Mouse (Mus musculus) liver, embryonic 14.5 days (tissue): Measurements from ENCODE around the gene Gm10643. TPM values are rescaled to one million over a fixed set of nuclear protein-coding genes. Genes with fewer than 3 reads are reported as not detected.

Experiments used
- ATAC-seq: fragments of 200-750 bp; cut with Nextera tagmentation; 2 replicates; pipeline ENCODE4 v1.8.0; 2017; ENCODE audit warnings: moderate number of reproducible peaks, mild to moderate bottlenecking, moderate library complexity; ENCODE audit not compliant: insufficient read depth
- DNase-seq, 3 experiments: peaks; one replicate each; pipeline ENCODE4 v3.0.0-alpha.2; 2012 to 2013; ENCODE audit warnings: low read depth in 3 of 3, low spot score in 3 of 3
- H3K27ac ChIP-seq: fragments of 300-500 bp; sonication (generic); 2 replicates; pipeline ENCODE4 v1.5.1; 2014; ENCODE audit warnings: moderate library complexity, mild to moderate bottlenecking, control low read depth, inconsistent platforms
- H3K27me3 ChIP-seq: fragments of 300-500 bp; sonication (generic); 2 replicates; pipeline ENCODE4 v1.6.1; 2014; ENCODE audit warnings: mild to moderate bottlenecking, low read length, moderate library complexity; ENCODE audit not compliant: control insufficient read depth, insufficient read depth
- H3K36me3 ChIP-seq: fragments of 300-500 bp; sonication (generic); replicated peaks from 2 replicates; pipeline ENCODE4 v1.6.1; 2014; ENCODE audit warnings: low read depth; ENCODE audit not compliant: control insufficient read depth, insufficient read depth
- H3K4me1 ChIP-seq, 2 experiments: fragments of 200-500 bp in 1 of 2; fragments of 300-500 bp in 1 of 2; sonication (generic) in 1 of 2; replicated peaks; 2 replicates each; pipeline ENCODE4 v1.6.1; 2012 to 2014; ENCODE audit warnings: antibody characterized with exemption in 1 of 2, inconsistent platforms in 1 of 2, low read length in 1 of 2; ENCODE audit not compliant: control insufficient read depth in 2 of 2, insufficient read depth in 2 of 2
- H3K4me2 ChIP-seq: fragments of 300-500 bp; sonication (generic); 2 replicates; pipeline ENCODE4 v1.6.1; 2014; ENCODE audit warnings: low read depth, mild to moderate bottlenecking, control low read depth, moderate library complexity
- H3K4me3 ChIP-seq, 2 experiments: fragments of 200-500 bp in 1 of 2; fragments of 300-500 bp in 1 of 2; sonication (generic) in 1 of 2; 2 replicates each; pipeline ENCODE4 v1.5.1; 2012 to 2014; ENCODE audit warnings: low read depth in 2 of 2, low read length in 2 of 2, mild to moderate bottlenecking in 2 of 2, control low read depth in 1 of 2, inconsistent platforms in 1 of 2, moderate library complexity in 1 of 2; ENCODE audit not compliant: insufficient read depth in 1 of 2
- H3K9ac ChIP-seq: fragments of 300-500 bp; sonication (generic); replicated peaks from 2 replicates; pipeline ENCODE4 v1.6.1; 2014; ENCODE audit warnings: mild to moderate bottlenecking, control low read depth, moderate library complexity
- H3K9me3 ChIP-seq: fragments of 300-500 bp; sonication (generic); 2 replicates; pipeline ENCODE4 v1.6.1; 2016; ENCODE audit warnings: low read length, mixed read lengths; ENCODE audit not compliant: control insufficient read depth
- CTCF ChIP-seq: IDR thresholded peaks from 2 replicates; pipeline ENCODE4 v1.5.1; 2016; ENCODE audit warnings: antibody characterized with exemption, low read depth, control low read depth
- EP300 ChIP-seq: IDR thresholded peaks from 2 replicates; pipeline ENCODE4 v1.6.1; 2016; ENCODE audit warnings: antibody characterized with exemption, low read depth
- WGBS: fragments of 180-500 bp; shearing (Covaris S2); extraction: QIAGEN DNeasy Blood & Tissue Kit; methylation state at CpG from one replicate; pipeline ENCODE4 v1.1.7; 2014; ENCODE audit not compliant: insufficient replicate concordance; 5-methylcytosine and 5-hydroxymethylcytosine counted together
- microRNA counts: library from miRNA; unstranded; fragments of <30 nt; microRNA quantifications from one replicate; lab custom pipeline; 2016
- microRNA-seq: library from miRNA; unstranded; fragments of <30 nt; microRNA quantifications from one replicate; pipeline ENCODE4, GENCODE M21; 2016
- polyA plus RNA-seq, 2 experiments: library from polyadenylated mRNA; depleted of rRNA in 1 of 2; stranded (reverse) in 1 of 2; unstranded in 1 of 2; fragments of >200 nt; fragmentation: Nextera tagmentation in 1 of 2; extraction: Ambion mirVana in 1 of 2; gene quantifications; 2 replicates each; pipeline versions ENCODE4 v1.2.1 to v1.2.3; 2012 to 2014

Gm10643 gene
- polyA plus RNA-seq, 2 experiments: 0.22 TPM; not detected in 1

DNA sequence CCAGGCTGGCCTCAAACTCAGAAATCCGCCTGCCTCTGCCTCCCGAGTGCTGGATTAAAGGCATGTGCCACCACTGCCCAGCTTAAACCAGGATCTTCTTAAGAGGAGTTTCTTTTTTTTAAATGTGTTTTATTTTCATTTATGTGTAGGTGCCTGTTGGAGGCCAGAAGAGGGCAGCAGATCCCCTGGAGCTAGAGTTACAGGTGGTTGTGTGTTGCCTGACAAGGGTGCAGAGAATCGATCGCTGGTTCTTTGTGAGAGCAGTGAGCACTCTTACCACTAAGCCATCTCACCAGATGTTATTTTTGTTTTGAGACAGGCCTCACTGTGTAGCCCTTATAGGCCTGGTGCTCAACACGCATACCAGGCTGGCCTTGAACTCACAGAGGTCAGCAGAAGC lies 49.1 kb downstream of the Gm10643 start:
- no peak for DNase-seq
- H3K27me3 ChIP-seq: peaks cover 34% of the 10 kb centered on the region
- no peaks in the 10 kb centered on the region for H3K36me3 ChIP-seq
- no peak overlapping the region for H3K4me3 ChIP-seq
- no peak for ATAC-seq
- WGBS: 77% methylated on average over 5 of the region's 5 CpGs
- H3K9ac ChIP-seq: no peak overlapping the region
- no peaks in the 10 kb centered on the region; the same call in 1 of the 2 replicates for H3K9me3 ChIP-seq
- no peak overlapping the region for H3K27ac ChIP-seq
- TF ChIP-seq EP300 (no peak), CTCF (peak; percentile 27)
- H3K4me2 ChIP-seq: no peak overlapping the region
- no peaks in the 10 kb centered on the region for H3K4me1 ChIP-seq

MicroRNAs within 50 kb of the gene (microRNA counts, 519-probe panel; counts per million panel counts)
- microRNA mmu-miR-709 (lab: Ali Mortazavi, UCI): 5,941 counts per million, percentile 44 among the panel's probes with 10 or more counts

Small RNAs within 50 kb of the gene (microRNA-seq; reads per million reads assigned to microRNA genes)
- gene Mir709: not detected

Other genes starting within 250 kb of the Gm10643 start
- gene Adgrl1, start 165.0 kb downstream of the Gm10643 start, polyA plus RNA-seq (2012; rRNA removed): 4.5 and 6.1 TPM in 2 replicates
- gene Adgrl1, start 165.0 kb downstream of the Gm10643 start, polyA plus RNA-seq (2014; fragmentation: Nextera tagmentation; extraction: Ambion mirVana): 1.2 and 1.7 TPM in 2 replicates
- gene Gm10644, start 109.9 kb downstream of the Gm10643 start, polyA plus RNA-seq (2012; rRNA removed): 0.30 and 0.31 TPM in 2 replicates
- gene Gm10644, start 109.9 kb downstream of the Gm10643 start, polyA plus RNA-seq (2014; fragmentation: Nextera tagmentation; extraction: Ambion mirVana): 0.09 and 0.30 TPM in 2 replicates
- gene Asf1b, start 109.6 kb downstream of the Gm10643 start, polyA plus RNA-seq (2012; rRNA removed): 92.7 and 98.5 TPM in 2 replicates
- gene Asf1b, start 109.6 kb downstream of the Gm10643 start, polyA plus RNA-seq (2014; fragmentation: Nextera tagmentation; extraction: Ambion mirVana): 130 and 138 TPM in 2 replicates
- gene Prkaca, start 92.1 kb downstream of the Gm10643 start, polyA plus RNA-seq (2012; rRNA removed): 19.9 and 24.8 TPM in 2 replicates
- gene Prkaca, start 92.1 kb downstream of the Gm10643 start, polyA plus RNA-seq (2014; fragmentation: Nextera tagmentation; extraction: Ambion mirVana): 30.6 and 34.0 TPM in 2 replicates
- gene Samd1, start 67.5 kb downstream of the Gm10643 start, polyA plus RNA-seq (2012; rRNA removed): 32.5 and 34.5 TPM in 2 replicates
- gene Samd1, start 67.5 kb downstream of the Gm10643 start, polyA plus RNA-seq (2014; fragmentation: Nextera tagmentation; extraction: Ambion mirVana): 9.1 and 9.3 TPM in 2 replicates
- 0.41 and 0.65 TPM in 2 replicates for gene 1700067K01Rik, start 63.6 kb downstream of the Gm10643 start, polyA plus RNA-seq (2012; rRNA removed)
- gene 1700067K01Rik, start 63.6 kb downstream of the Gm10643 start, polyA plus RNA-seq (2014; fragmentation: Nextera tagmentation; extraction: Ambion mirVana): 0.41 and 0.49 TPM in 2 replicates
- not detected in 2 replicates for gene 2210011C24Rik, start 53.0 kb downstream of the Gm10643 start, polyA plus RNA-seq (2012; rRNA removed)
- not detected in 2 replicates for gene 2210011C24Rik, start 53.0 kb downstream of the Gm10643 start, polyA plus RNA-seq (2014; fragmentation: Nextera tagmentation; extraction: Ambion mirVana)
- 0.11 and 0.19 TPM in 2 replicates for gene Palm3, start 43.7 kb downstream of the Gm10643 start, polyA plus RNA-seq (2012; rRNA removed)
- 0.09 TPM in 1 of 2 replicates, not detected in the other for gene Palm3, start 43.7 kb downstream of the Gm10643 start, polyA plus RNA-seq (2014; fragmentation: Nextera tagmentation; extraction: Ambion mirVana)
- 0.56 and 0.70 TPM in 2 replicates for gene Il27ra, start 22.5 kb downstream of the Gm10643 start, polyA plus RNA-seq (2012; rRNA removed)
- 0.32 and 0.45 TPM in 2 replicates for gene Il27ra, start 22.5 kb downstream of the Gm10643 start, polyA plus RNA-seq (2014; fragmentation: Nextera tagmentation; extraction: Ambion mirVana)
- not detected in 2 replicates for gene Rln3, start 20.1 kb downstream of the Gm10643 start, polyA plus RNA-seq (2012; rRNA removed)
- gene Rln3, start 20.1 kb downstream of the Gm10643 start, polyA plus RNA-seq (2014; fragmentation: Nextera tagmentation; extraction: Ambion mirVana): not detected in 2 replicates
- gene Rfx1, start 1.7 kb upstream of the Gm10643 start, polyA plus RNA-seq (2012; rRNA removed): 4.6 and 5.0 TPM in 2 replicates
- 1.5 and 2.6 TPM in 2 replicates for gene Rfx1, start 1.7 kb upstream of the Gm10643 start, polyA plus RNA-seq (2014; fragmentation: Nextera tagmentation; extraction: Ambion mirVana)
- gene Dcaf15, start 39.6 kb upstream of the Gm10643 start, polyA plus RNA-seq (2012; rRNA removed): 16.8 and 17.1 TPM in 2 replicates
- gene Dcaf15, start 39.6 kb upstream of the Gm10643 start, polyA plus RNA-seq (2014; fragmentation: Nextera tagmentation; extraction: Ambion mirVana): 2.5 and 3.2 TPM in 2 replicates
- 0.03 and 0.04 TPM in 2 replicates for gene Podnl1, start 60.9 kb upstream of the Gm10643 start, polyA plus RNA-seq (2012; rRNA removed)
- not detected in 2 replicates for gene Podnl1, start 60.9 kb upstream of the Gm10643 start, polyA plus RNA-seq (2014; fragmentation: Nextera tagmentation; extraction: Ambion mirVana)
- 3.0 and 3.4 TPM in 2 replicates for gene Cc2d1a, start 82.8 kb upstream of the Gm10643 start, polyA plus RNA-seq (2012; rRNA removed)
- 2.3 and 3.6 TPM in 2 replicates for gene Cc2d1a, start 82.8 kb upstream of the Gm10643 start, polyA plus RNA-seq (2014; fragmentation: Nextera tagmentation; extraction: Ambion mirVana)
- gene 4930432K21Rik, start 82.9 kb upstream of the Gm10643 start, polyA plus RNA-seq (2012; rRNA removed): 0.15 and 0.19 TPM in 2 replicates
- gene 4930432K21Rik, start 82.9 kb upstream of the Gm10643 start, polyA plus RNA-seq (2014; fragmentation: Nextera tagmentation; extraction: Ambion mirVana): 0.25 TPM in 1 of 2 replicates, not detected in the other
- gene Nanos3, start 120.1 kb upstream of the Gm10643 start, polyA plus RNA-seq (2012; rRNA removed): 0.12 TPM in 1 of 2 replicates, not detected in the other
- not detected in 2 replicates for gene Nanos3, start 120.1 kb upstream of the Gm10643 start, polyA plus RNA-seq (2014; fragmentation: Nextera tagmentation; extraction: Ambion mirVana)
- 1.9 and 2.1 TPM in 2 replicates for gene Zswim4, start 171.9 kb upstream of the Gm10643 start, polyA plus RNA-seq (2012; rRNA removed)
- gene Zswim4, start 171.9 kb upstream of the Gm10643 start, polyA plus RNA-seq (2014; fragmentation: Nextera tagmentation; extraction: Ambion mirVana): 0.74 and 1.4 TPM in 2 replicates
- 95.7 and 127 TPM in 2 replicates for gene D8Ertd738e, start 184.6 kb upstream of the Gm10643 start, polyA plus RNA-seq (2012; rRNA removed)
- gene D8Ertd738e, start 184.6 kb upstream of the Gm10643 start, polyA plus RNA-seq (2014; fragmentation: Nextera tagmentation; extraction: Ambion mirVana): 261 and 262 TPM in 2 replicates
- gene Mri1, start 192.2 kb upstream of the Gm10643 start, polyA plus RNA-seq (2012; rRNA removed): 15.6 and 17.2 TPM in 2 replicates
- 27.1 and 28.7 TPM in 2 replicates for gene Mri1, start 192.2 kb upstream of the Gm10643 start, polyA plus RNA-seq (2014; fragmentation: Nextera tagmentation; extraction: Ambion mirVana)
- gene Ccdc130, start 205.2 kb upstream of the Gm10643 start, polyA plus RNA-seq (2012; rRNA removed): 3.6 and 5.5 TPM in 2 replicates
- gene Ccdc130, start 205.2 kb upstream of the Gm10643 start, polyA plus RNA-seq (2014; fragmentation: Nextera tagmentation; extraction: Ambion mirVana): 5.0 and 7.1 TPM in 2 replicates